Mouse (Mus musculus) layer of hippocampus, adult 9-11 months (tissue): ENCODE results near the gene Hist1h2bp.
"Not testable (repeated sequence)": the region's sequence is repeated elsewhere in the genome, so short reads cannot be mapped to it uniquely, and the experiment has no call there.

Source experiments
- DNase-seq: peaks from one replicate; pipeline ENCODE4 v3.0.0; 2022

The Hist1h2bp gene

GRCm38 (mm10) chr13:21783734-21784161 is 3.5 kb upstream of the Hist1h2bp start:
- peak; percentile 28 for DNase-seq

- DNase-seq, result no peak
Measured at GRCm38 (mm10) chr13:21784311-21784710, 3.0 kb upstream of the Hist1h2bp start.

GRCm38 (mm10) chr13:21786189-21786898 is 917 bp upstream of the Hist1h2bp start:
- no peak for DNase-seq

GRCm38 (mm10) chr13:21787760-21788593 is 716 bp downstream of the Hist1h2bp start:
- DNase-seq, result no peak

GRCm38 (mm10) chr13:21789925-21790324 is 2.7 kb downstream of the Hist1h2bp start:
- no peak for DNase-seq

GRCm38 (mm10) chr13:21790601-21791283 is 3.5 kb downstream of the Hist1h2bp start:
- no peak for DNase-seq

- no peak for DNase-seq
Measured at GRCm38 (mm10) chr13:21795584-21795983, 8.3 kb downstream of the Hist1h2bp start.

GRCm38 (mm10) chr13:21797163-21797562 is 9.9 kb downstream of the Hist1h2bp start:
- DNase-seq, result not testable (repeated sequence)

GRCm38 (mm10) chr13:21803058-21803457 is 15.8 kb downstream of the Hist1h2bp start:
- DNase-seq, result not testable (repeated sequence)

GRCm38 (mm10) chr13:21810073-21810472 is 22.8 kb downstream of the Hist1h2bp start, which contains the start of the genes Hist1h2bq and Hist1h2ao:
TSS of gene Hist1h2bq (minus strand) at chr13:21810197.
TSS of gene Hist1h2ao (plus strand) at chr13:21810465.
- not testable (repeated sequence) for DNase-seq

- DNase-seq, result not testable (repeated sequence)
Measured at GRCm38 (mm10) chr13:21811074-21811473, 23.8 kb downstream of the Hist1h2bp start.

GRCm38 (mm10) chr13:21811539-21811938 is 24.3 kb downstream of the Hist1h2bp start, which contains the start of gene Hist1h4m:
TSS of gene Hist1h4m (plus strand) at chr13:21811746.
- peak; percentile 60 for DNase-seq

- DNase-seq, result not testable (repeated sequence)
Measured at GRCm38 (mm10) chr13:21812092-21812491, 24.8 kb downstream of the Hist1h2bp start.

GRCm38 (mm10) chr13:21820082-21820890 is 33.0 kb downstream of the Hist1h2bp start:
- DNase-seq, result not testable (repeated sequence)

- no peak for DNase-seq
Measured at GRCm38 (mm10) chr13:21828511-21828910, 41.2 kb downstream of the Hist1h2bp start.

GRCm38 (mm10) chr13:21830344-21830743 is 43.1 kb downstream of the Hist1h2bp start:
- no peak for DNase-seq

GRCm38 (mm10) chr13:21831418-21832394 is 44.4 kb downstream of the Hist1h2bp start, which contains the start of gene Hist1h4n:
TSS of gene Hist1h4n (minus strand) at chr13:21832196.
- DNase-seq, result peak; percentile 52

GRCm38 (mm10) chr13:21833461-21833860 is 46.2 kb downstream of the Hist1h2bp start, which contains the start of the genes Hist1h2ap and Hist1h2br:
TSS of gene Hist1h2ap (minus strand) at chr13:21833507.
TSS of gene Hist1h2br (plus strand) at chr13:21833743.
- not testable (repeated sequence) for DNase-seq
